Mouse (Mus musculus) testis, adult 10 weeks (tissue): ENCODE data around the gene Hist1h2ad. TPM values are rescaled to one million over a fixed set of nuclear protein-coding genes. Genes with fewer than 3 reads are reported as not detected.

Experiments
- polyA plus RNA-seq: library from polyadenylated mRNA; stranded (reverse); fragments of 350-450 nt; fragmentation: Illumina TruSeq; extraction: RNeasy Lipid Tissue Mini Kit (QIAGEN cat#74804); gene quantifications from one replicate; pipeline ENCODE4 v1.2.3, GENCODE M21; 2014; ENCODE audit warnings: low read depth, low replicate concordance

Hist1h2ad gene
- polyA plus RNA-seq = not detected

GRCm38 (mm10) chr13:23573898-23574524 is at the start of gene Hist1h2ad, which contains the start of gene Hist1h2bf:
Gene Hist1h2ad, plus strand, starts transcription at chr13:23574381.
Gene Hist1h2bf, minus strand, starts transcription at chr13:23574196.

GRCm38 (mm10) chr13:23530901-23531875 is 43.0 kb upstream of the Hist1h2ad start, which contains the start of gene Hist1h4h:
Gene Hist1h4h, plus strand, starts transcription at chr13:23531050.

GRCm38 (mm10) chr13:23533560-23534367 is 40.4 kb upstream of the Hist1h2ad start, which contains the start of gene Hist1h2af:
Gene Hist1h2af, plus strand, starts transcription at chr13:23533906.

GRCm38 (mm10) chr13:23535137-23536075 is 38.8 kb upstream of the Hist1h2ad start, which contains the start of gene Hist1h3g:
Gene Hist1h3g, plus strand, starts transcription at chr13:23535422.

GRCm38 (mm10) chr13:23542999-23543607 is 31.1 kb upstream of the Hist1h2ad start, which contains the start of gene Hist1h2bh:
Gene Hist1h2bh, minus strand, starts transcription at chr13:23543392.

GRCm38 (mm10) chr13:23543965-23544786 is 30.0 kb upstream of the Hist1h2ad start, which contains the start of gene Hist1h3f:
Gene Hist1h3f, plus strand, starts transcription at chr13:23544052.

GRCm38 (mm10) chr13:23551146-23551834 is 22.9 kb upstream of the Hist1h2ad start, which contains the start of gene Hist1h4f:
Gene Hist1h4f, minus strand, starts transcription at chr13:23551648.

GRCm38 (mm10) chr13:23552962-23553361 is 21.2 kb upstream of the Hist1h2ad start, which contains the start of gene Hist1h1d:
Gene Hist1h1d, plus strand, starts transcription at chr13:23553262.

GRCm38 (mm10) chr13:23561883-23562659 is 12.1 kb upstream of the Hist1h2ad start, which contains the start of gene Hist1h3e:
Gene Hist1h3e, minus strand, starts transcription at chr13:23562369.

GRCm38 (mm10) chr13:23571022-23571503 is 3.1 kb upstream of the Hist1h2ad start, which contains the start of the genes Hist1h2ae and Hist1h2bg:
Gene Hist1h2ae, minus strand, starts transcription at chr13:23571220.
Gene Hist1h2bg, plus strand, starts transcription at chr13:23571396.

GRCm38 (mm10) chr13:23575271-23575851 is 1.2 kb downstream of the Hist1h2ad start, which contains the start of gene Hist1h3d:
Gene Hist1h3d, plus strand, starts transcription at chr13:23575763.

GRCm38 (mm10) chr13:23581408-23582218 is 7.4 kb downstream of the Hist1h2ad start, which contains the start of gene Hist1h4d:
Gene Hist1h4d, plus strand, starts transcription at chr13:23581598.

GRCm38 (mm10) chr13:23620733-23621531 is 46.8 kb downstream of the Hist1h2ad start, which contains the start of gene Hist1h2be:
Gene Hist1h2be, minus strand, starts transcription at chr13:23621124.

GRCm38 (mm10) chr13:23622175-23622671 is 48.0 kb downstream of the Hist1h2ad start, which contains the start of gene Hist1h1e:
Gene Hist1h1e, minus strand, starts transcription at chr13:23622558.

